Mouse (Mus musculus) activated CD4-positive, CD25-positive, alpha-beta regulatory T cell, adult 4 months (primary cell): Measurements from ENCODE around the gene Gm10306. TPM values are rescaled to one million over a fixed set of nuclear protein-coding genes. Genes with fewer than 3 reads are reported as not detected.

Experiments
- polyA plus RNA-seq, 2 experiments: library from polyadenylated mRNA; unstranded; fragments of 100-300 nt; shearing (Covaris generic); gene quantifications; one replicate each; pipeline ENCODE4 v1.2.1; 2017

The Gm10306 gene
- polyA plus RNA-seq, 2 experiments from 2014 or later: not detected

Other genes starting within 250 kb of the Gm10306 start
- gene Caap1, start 250 bp downstream of the Gm10306 start, polyA plus RNA-seq: 1 to 10 TPM; 3.8 to 5.1 TPM
- 10 to 100 TPM; 34.9 to 38.8 TPM for gene Plaa, start 46.7 kb downstream of the Gm10306 start, polyA plus RNA-seq
- 1 to 10 TPM; 4.6 to 6.8 TPM for gene Ift74, start 57.9 kb downstream of the Gm10306 start, polyA plus RNA-seq
- under 1 TPM in 1 of 2 experiments, not detected in 1; 0.20 TPM for gene Lrrc19, start 93.6 kb downstream of the Gm10306 start, polyA plus RNA-seq
- gene Tek, start 182.7 kb downstream of the Gm10306 start, polyA plus RNA-seq: not detected